Mouse (Mus musculus) hindbrain, embryonic 12.5 days (tissue): ENCODE data around the gene Srrm2. TPM values are rescaled to one million over a fixed set of nuclear protein-coding genes. Genes with fewer than 3 reads are reported as not detected.

Source experiments
- microRNA-seq: library from miRNA; unstranded; fragments of <30 nt; microRNA quantifications from one replicate; pipeline ENCODE4, GENCODE M21; 2017
- polyA plus RNA-seq: library from polyadenylated mRNA; unstranded; fragments of >200 nt; fragmentation: Nextera tagmentation; extraction: Ambion mirVana; gene quantifications from 2 replicates; pipeline ENCODE4 v1.2.1, GENCODE M21; 2016

Gene Srrm2
- polyA plus RNA-seq, 1 experiment from 2014 or later, result 682 TPM

Small RNAs within 50 kb of the gene (microRNA-seq; reads per million reads assigned to microRNA genes)
- gene Mir5125, result 0.81 reads per million

Other genes with a start within 250 kb of the Srrm2 start
- gene Zfp213, start 226.3 kb upstream of the Srrm2 start, polyA plus RNA-seq, result 20.8 and 21.3 TPM in 2 replicates
- 24.9 and 26.1 TPM in 2 replicates for gene Zfp13, start 191.0 kb upstream of the Srrm2 start, polyA plus RNA-seq
- 0.46 and 0.93 TPM in 2 replicates for gene Zscan10, start 189.7 kb upstream of the Srrm2 start, polyA plus RNA-seq
- gene Mmp25, start 145.3 kb upstream of the Srrm2 start, polyA plus RNA-seq, result 1.9 and 2.3 TPM in 2 replicates
- gene Bicdl2, start 130.0 kb upstream of the Srrm2 start, polyA plus RNA-seq, result 0.50 and 0.57 TPM in 2 replicates
- gene Hcfc1r1, start 116.9 kb upstream of the Srrm2 start, polyA plus RNA-seq, result 65.5 and 69.0 TPM in 2 replicates
- gene Thoc6, start 116.7 kb upstream of the Srrm2 start, polyA plus RNA-seq, result 43.8 and 47.5 TPM in 2 replicates
- gene Tnfrsf12a, start 113.1 kb upstream of the Srrm2 start, polyA plus RNA-seq, result 2.8 and 4.2 TPM in 2 replicates
- 14.6 and 35.0 TPM in 2 replicates for gene Cldn6, start 111.3 kb upstream of the Srrm2 start, polyA plus RNA-seq
- gene Cldn9, start 106.5 kb upstream of the Srrm2 start, polyA plus RNA-seq, result 5.5 and 14.6 TPM in 2 replicates
- 0.21 and 1.2 TPM in 2 replicates for gene 1520401A03Rik, start 67.7 kb upstream of the Srrm2 start, polyA plus RNA-seq
- gene Pkmyt1, start 64.2 kb upstream of the Srrm2 start, polyA plus RNA-seq, result 29.1 and 31.2 TPM in 2 replicates
- 40.3 and 41.6 TPM in 2 replicates for gene Paqr4, start 49.7 kb upstream of the Srrm2 start, polyA plus RNA-seq
- 2.9 and 5.7 TPM in 2 replicates for gene Kremen2, start 44.7 kb upstream of the Srrm2 start, polyA plus RNA-seq
- gene Flywch1, start 18.9 kb upstream of the Srrm2 start, polyA plus RNA-seq, result 203 and 212 TPM in 2 replicates
- gene Flywch2, start 4.5 kb upstream of the Srrm2 start, polyA plus RNA-seq, result 48.1 and 49.4 TPM in 2 replicates
- gene Elob, start 38.6 kb downstream of the Srrm2 start, polyA plus RNA-seq, result 1,047 and 1,117 TPM in 2 replicates
- 0.26 TPM in 1 of 2 replicates, not detected in the other for gene Prss33, start 45.5 kb downstream of the Srrm2 start, polyA plus RNA-seq
- gene Prss32, start 53.3 kb downstream of the Srrm2 start, polyA plus RNA-seq, result not detected in 2 replicates
- gene Prss41, start 53.6 kb downstream of the Srrm2 start, polyA plus RNA-seq, result 0.72 and 1.3 TPM in 2 replicates
- not detected in 2 replicates for gene Prss21, start 77.5 kb downstream of the Srrm2 start, polyA plus RNA-seq
- gene Dcpp1, start 90.3 kb downstream of the Srrm2 start, polyA plus RNA-seq, result not detected in 2 replicates
- gene Dcpp2, start 90.3 kb downstream of the Srrm2 start, polyA plus RNA-seq, result not detected in 2 replicates
- not detected in 2 replicates for gene Dcpp3, start 126.9 kb downstream of the Srrm2 start, polyA plus RNA-seq
- not detected in 2 replicates for gene Sbp, start 151.1 kb downstream of the Srrm2 start, polyA plus RNA-seq
- gene Sbpl, start 164.7 kb downstream of the Srrm2 start, polyA plus RNA-seq, result not detected in 2 replicates
- not detected in 2 replicates for gene Prss30, start 190.0 kb downstream of the Srrm2 start, polyA plus RNA-seq
- 0.48 TPM in 1 of 2 replicates, not detected in the other for gene Prss22, start 207.6 kb downstream of the Srrm2 start, polyA plus RNA-seq
- 0.31 and 0.34 TPM in 2 replicates for gene Prss27, start 247.6 kb downstream of the Srrm2 start, polyA plus RNA-seq